Mouse (Mus musculus): ENCODE data around the gene Zc3hav1. TPM values are rescaled to one million over a fixed set of nuclear protein-coding genes. Genes with fewer than 3 reads are reported as not detected.

The Zc3hav1 gene
- total RNA-seq, 2 experiments from 2014 or later, result 2.9 TPM

GRCm38 (mm10) chr6:38354723-38355353 lies 435 bp upstream of the Zc3hav1 start:
- intact Hi-C loops (cut with DNase I), result no loop called here

DNA sequence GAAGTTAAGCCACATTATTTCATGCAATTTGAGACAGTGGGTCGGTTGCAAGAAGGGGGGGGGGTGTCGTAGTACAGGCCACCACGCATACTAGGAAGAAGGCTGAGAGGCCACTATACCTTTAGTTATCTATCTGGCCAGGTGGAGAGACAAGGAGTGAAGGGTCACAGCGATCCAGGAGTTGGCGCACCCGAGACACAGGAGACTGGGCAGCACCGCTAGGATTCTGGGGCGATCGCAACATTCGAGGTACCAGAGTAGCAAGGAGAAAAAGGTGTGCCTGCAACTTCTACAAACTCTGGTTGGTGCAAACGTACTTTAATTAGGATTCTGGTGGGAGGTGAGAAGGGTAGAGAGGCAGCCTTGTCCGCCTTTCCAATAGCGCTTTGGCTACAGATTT lies 1.2 kb downstream of the Zc3hav1 start:
- DNase-seq (ENCODE audit: extremely low spot score in 1 of 2, low spot score in 2 of 2), result no peak
- intact Hi-C loops (cut with DNase I), result no loop called here

More at GRCm38 (mm10) chr6:38354723-38355353, 435 bp upstream of the Zc3hav1 start:
- DNase-seq (ENCODE audit: extremely low spot score in 1 of 2, low spot score in 2 of 2), result no peak

DNA sequence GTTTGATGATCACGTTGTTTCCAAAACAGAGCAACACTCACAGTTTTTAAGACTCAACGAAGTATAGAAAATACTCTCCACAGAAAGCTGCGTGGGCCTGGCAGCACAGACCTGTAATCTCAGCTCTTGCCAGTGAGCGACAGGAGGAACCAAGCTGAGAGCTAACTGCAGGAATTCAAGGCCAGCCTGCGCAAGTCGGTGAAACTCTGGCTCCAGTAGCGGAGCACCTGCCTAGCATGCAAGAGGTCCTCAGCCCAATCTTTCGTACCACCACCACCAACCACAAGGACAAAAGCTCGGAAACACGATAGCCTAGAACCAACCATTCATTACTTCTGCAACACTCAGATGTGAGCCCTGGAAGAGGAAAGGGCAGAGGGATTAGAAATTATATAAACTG lies 2.0 kb downstream of the Zc3hav1 start:
- no peak for DNase-seq (ENCODE audit: extremely low spot score in 1 of 2, low spot score in 2 of 2)
- intact Hi-C loops (cut with DNase I), result no loop called here

GRCm38 (mm10) chr6:38351930-38352329 lies 2.5 kb downstream of the Zc3hav1 start:
- no peak for DNase-seq (ENCODE audit: extremely low spot score in 1 of 2, low spot score in 2 of 2)
- intact Hi-C loops (cut with DNase I), result no loop called here

DNA sequence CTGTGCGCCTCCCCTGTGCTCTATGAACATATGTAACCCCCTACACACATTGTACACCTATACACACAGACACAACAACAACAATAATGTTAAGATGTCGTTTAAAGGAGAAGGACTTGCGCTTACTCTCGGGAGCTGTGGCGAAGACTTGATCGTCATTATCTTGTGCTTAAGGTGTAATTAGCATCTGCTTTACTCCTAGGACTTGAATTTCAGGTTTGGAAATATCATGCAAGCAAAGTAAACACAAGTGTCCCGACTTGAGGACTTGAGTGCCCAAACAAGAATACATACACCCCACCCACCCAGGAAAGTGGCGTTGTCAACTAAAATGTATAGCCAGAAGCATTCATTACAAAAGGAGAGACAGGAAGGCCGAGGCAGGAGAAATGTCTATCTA lies 4.6 kb downstream of the Zc3hav1 start:
- DNase-seq (ENCODE audit: extremely low spot score in 1 of 2, low spot score in 2 of 2), result no peak
- intact Hi-C loops (cut with DNase I), result no loop called here

- intact Hi-C loops (cut with DNase I), result no loop called here
- no peak for DNase-seq (ENCODE audit: extremely low spot score in 1 of 2, low spot score in 2 of 2)
Observed at GRCm38 (mm10) chr6:38348811-38349453, 5.5 kb downstream of the Zc3hav1 start.

DNA sequence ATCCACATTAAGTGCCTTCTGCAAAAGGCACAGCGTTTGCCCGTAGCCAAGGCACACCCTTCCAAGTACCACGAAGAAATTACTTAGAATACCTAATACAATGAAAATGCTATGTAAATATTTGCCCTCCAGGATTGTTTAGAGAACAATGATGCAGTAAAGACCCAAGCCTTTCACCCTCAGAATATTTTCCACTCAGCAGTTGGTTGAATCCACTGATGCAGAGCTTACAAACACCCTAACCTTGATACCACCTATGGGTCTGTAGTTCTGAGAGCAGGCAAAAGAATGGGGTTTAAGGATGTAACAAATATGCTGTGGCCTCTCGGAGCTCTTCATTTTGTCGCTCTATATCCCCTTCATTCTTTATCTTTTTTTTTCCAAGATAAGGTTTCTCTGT lies 6.5 kb downstream of the Zc3hav1 start:
- no peak for DNase-seq (ENCODE audit: extremely low spot score in 1 of 2, low spot score in 2 of 2)
- intact Hi-C loops (cut with DNase I), result no loop called here

GRCm38 (mm10) chr6:38345796-38346195 lies 8.6 kb downstream of the Zc3hav1 start:
- no peak for DNase-seq (ENCODE audit: extremely low spot score in 1 of 2, low spot score in 2 of 2)
- intact Hi-C loops (cut with DNase I), result no loop called here

DNA sequence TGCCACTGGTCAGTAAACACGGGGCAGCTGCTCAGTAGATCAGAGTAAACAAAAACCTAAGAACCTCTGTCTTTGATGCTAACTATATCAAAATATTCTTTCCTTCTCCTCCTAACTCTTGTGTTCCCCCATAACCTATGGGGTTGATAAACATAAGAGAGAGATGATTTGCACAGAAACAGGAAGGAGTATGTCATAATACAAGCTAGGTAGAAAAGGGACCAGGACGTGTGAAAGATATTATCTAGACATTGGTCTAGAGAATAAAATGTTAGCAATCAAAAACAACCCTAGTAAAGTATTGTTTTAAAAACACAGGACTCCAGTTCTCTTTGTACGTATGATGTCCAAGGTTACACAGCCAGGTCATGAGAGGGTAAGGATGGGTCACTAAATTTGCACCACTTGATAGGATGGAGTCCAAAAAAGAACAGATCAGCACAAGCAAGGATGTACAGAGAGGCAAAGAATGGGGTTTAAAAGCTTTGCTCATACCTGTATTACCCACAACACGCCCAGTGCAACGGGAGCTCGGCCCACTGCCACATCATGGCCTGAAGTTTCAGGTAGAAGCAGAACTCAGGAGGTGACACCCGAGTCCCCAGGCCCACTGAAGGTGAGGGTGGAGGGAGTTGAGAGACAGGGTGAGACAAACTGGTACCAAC lies 10.3 kb downstream of the Zc3hav1 start:
- intact Hi-C loops (cut with DNase I), result no loop called here
- no peak for DNase-seq (ENCODE audit: extremely low spot score in 1 of 2, low spot score in 2 of 2)

DNA sequence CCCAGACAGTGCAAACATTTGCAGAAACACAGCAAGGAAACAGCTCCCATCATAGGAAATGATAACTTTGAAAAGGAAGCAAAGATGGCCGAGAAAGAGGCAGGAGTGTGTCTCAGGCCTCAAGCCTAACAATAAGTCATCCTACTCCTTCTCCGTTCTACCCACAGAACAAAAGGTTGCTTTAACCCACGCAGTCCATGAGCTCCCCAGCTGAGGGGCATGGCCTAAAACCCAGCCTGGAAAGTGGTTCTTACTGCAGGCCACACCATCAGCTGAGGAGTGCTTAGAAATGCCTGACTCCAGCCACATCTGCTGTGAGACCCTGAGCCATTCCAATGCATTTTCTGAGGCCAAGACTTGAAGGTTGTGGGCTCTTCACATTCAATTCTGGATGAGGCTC lies 10.8 kb downstream of the Zc3hav1 start:
- intact Hi-C loops (cut with DNase I), result no loop called here
- DNase-seq (ENCODE audit: extremely low spot score in 1 of 2, low spot score in 2 of 2), result no peak

- DNase-seq (ENCODE audit: extremely low spot score in 1 of 2, low spot score in 2 of 2), result no peak
- intact Hi-C loops (cut with DNase I), result no loop called here
Observed at GRCm38 (mm10) chr6:38342666-38342992, 11.8 kb downstream of the Zc3hav1 start.

DNA sequence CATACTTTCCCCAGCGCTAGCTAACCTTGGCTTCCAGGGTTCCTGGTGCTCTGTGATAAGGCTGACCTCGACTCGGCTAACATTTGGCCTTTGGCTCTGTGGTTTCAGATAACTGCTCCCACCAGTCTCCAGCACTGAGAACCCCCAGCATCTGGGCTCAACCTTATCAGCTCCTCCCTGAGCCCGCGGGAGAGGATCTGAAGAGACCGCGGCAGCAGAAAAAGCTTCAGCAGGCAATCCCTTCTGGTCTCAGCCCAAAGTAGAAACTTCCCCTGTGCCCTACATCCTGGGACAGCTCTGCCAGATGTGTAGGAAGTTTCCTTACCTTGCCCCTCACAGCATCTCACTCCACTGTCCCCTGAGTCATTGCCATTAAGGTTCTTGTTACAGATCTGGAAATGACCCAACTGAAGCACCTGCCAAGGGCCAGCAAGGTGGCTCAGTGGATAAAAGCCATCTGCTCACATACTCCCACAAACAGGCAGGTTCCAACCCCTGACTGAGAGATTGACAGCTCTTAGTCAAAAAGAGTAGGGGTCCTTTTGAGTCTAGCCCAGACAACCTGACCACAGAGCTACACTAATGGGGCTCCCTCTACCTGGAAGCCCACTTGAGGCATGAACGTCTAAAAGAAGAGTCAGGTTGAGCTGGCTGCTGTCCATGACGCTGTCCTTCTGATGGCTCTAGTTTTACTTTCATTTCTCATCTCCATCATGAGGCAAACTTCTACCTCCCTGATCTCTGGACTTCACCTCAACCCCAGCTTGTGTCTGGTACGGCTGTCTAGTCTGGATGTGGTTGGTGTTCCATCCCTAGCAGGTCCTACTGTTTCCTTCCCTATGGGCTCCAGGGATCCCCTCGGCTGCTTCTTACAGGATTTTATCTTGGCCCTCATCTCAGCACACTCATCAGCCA lies 12.4 kb downstream of the Zc3hav1 start:
- intact Hi-C loops (cut with DNase I), result no loop called here
- DNase-seq (ENCODE audit: extremely low spot score in 1 of 2, low spot score in 2 of 2), result no peak

- no peak for DNase-seq (ENCODE audit: extremely low spot score in 1 of 2, low spot score in 2 of 2)
- intact Hi-C loops (cut with DNase I), result no loop called here
Observed at GRCm38 (mm10) chr6:38339078-38339477, 15.3 kb downstream of the Zc3hav1 start.

DNA sequence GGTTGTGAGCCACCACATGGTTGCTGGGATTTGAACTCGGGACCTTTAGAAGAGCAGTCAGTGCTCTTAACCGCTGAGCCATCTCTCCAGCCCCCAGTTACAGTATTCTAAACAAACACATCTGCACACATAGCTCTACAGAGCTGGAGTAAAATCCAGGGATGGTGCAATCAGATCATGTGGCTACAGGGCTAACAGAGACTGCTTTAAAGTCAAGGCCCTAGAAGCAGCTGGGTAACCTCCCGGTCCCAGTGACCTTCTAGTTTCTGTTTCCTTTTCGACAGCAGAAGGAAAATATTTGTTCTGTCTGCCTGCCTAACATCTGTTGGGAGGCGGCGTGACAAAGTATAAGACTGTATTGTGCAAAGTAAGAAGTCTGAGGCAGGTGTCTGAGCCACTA lies 16.5 kb downstream of the Zc3hav1 start:
- intact Hi-C loops (cut with DNase I), result no loop called here
- DNase-seq (ENCODE audit: extremely low spot score in 1 of 2, low spot score in 2 of 2), result no peak

DNA sequence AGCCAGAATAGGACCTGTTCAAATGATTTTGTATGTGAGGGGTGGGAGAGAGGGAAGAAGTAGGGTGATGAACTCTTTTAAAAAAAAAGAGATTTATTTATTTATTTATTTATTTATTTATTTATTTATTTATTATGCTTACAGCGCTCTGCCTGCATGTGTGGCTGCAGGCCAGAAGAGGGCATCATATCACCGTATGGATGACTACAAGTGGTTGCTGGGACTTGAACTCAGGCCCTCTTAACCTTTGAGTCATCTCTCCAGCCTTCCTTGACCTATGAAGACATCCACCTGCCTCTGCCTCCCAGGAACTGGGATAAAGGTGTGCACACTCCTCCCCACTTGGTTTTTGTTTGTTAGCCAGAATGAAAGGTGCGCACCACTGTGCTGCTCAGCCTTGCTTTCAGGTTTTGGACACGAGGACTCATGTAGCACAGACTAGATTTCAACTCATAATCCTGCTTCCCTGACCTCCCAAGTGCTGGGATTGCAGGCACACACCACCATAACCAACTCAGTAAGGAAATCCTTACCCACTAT lies 17.2 kb downstream of the Zc3hav1 start:
- DNase-seq (ENCODE audit: extremely low spot score in 1 of 2, low spot score in 2 of 2), result no peak

GRCm38 (mm10) chr6:38335264-38335663 lies 19.1 kb downstream of the Zc3hav1 start:
- no peak for DNase-seq (ENCODE audit: extremely low spot score in 1 of 2, low spot score in 2 of 2)

More for the DNA sequence above, 17.2 kb downstream of the Zc3hav1 start:
- intact Hi-C loops (cut with DNase I), result no loop called here

DNA sequence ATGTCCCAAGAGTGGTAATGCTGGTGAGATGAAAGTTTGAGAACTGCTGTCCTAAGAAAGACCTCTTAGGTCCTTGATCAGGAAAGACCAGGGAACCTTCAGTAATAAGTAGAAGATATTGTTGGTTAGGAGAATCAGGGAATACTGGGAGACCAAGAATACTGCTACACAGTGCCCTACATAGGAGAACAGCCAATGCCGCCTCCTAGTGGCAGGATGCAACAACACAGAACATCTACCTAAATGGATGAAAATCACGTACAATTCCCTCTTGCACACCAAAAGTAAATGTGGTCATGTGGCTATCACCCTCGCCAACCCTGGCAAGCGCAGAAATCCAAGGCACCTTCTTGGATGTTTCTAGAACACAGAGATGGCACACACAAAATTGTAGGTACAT lies 27.8 kb downstream of the Zc3hav1 start:
- DNase-seq (ENCODE audit: extremely low spot score in 1 of 2, low spot score in 2 of 2), result peak; percentile 9 to 41
- intact Hi-C loops (cut with DNase I), result loop anchor here (2.0 kb wide), 1 partner anchor 166 kb away; no protein-coding TSS in a partner anchor

More at GRCm38 (mm10) chr6:38335264-38335663, 19.1 kb downstream of the Zc3hav1 start:
- intact Hi-C loops (cut with DNase I), result no loop called here

- intact Hi-C loops (cut with DNase I), result no loop called here
- DNase-seq (ENCODE audit: extremely low spot score in 1 of 2, low spot score in 2 of 2), result no peak
Observed at GRCm38 (mm10) chr6:38320621-38321020, 33.8 kb downstream of the Zc3hav1 start.

DNA sequence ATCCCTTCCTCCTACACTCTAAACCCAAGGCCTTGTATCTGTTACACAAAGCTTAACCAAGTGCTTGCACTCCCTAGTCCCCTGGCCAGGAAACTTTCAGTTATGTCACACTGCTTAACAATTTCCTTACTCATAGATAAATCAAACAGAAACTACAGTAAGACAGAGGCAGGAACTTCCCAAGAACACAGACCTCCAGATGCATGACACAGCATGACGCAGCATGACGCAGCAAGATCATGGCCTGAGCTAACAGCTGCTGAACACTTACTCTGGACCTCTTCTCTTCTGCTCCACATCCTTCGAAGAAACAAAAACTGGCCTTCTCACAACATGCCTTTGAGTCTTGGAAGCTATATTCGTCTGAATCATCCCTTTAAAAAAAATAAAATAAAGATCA lies 38.4 kb downstream of the Zc3hav1 start:
- intact Hi-C loops (cut with DNase I), result no loop called here
- no peak for DNase-seq (ENCODE audit: extremely low spot score in 1 of 2, low spot score in 2 of 2)

All from left cerebral cortex, postnatal 10 days (tissue).